Mouse (Mus musculus) adrenal gland, adult (tissue): Measurements from ENCODE around the gene Synm.

Source experiments
- DNase-seq, 2 experiments: peaks; one replicate each; pipeline ENCODE4 v3.0.0; 2022 to 2023; ENCODE audit warnings: low spot score in 1 of 2; ENCODE audit not compliant: inconsistent age in 2 of 2

Gene Synm

DNA sequence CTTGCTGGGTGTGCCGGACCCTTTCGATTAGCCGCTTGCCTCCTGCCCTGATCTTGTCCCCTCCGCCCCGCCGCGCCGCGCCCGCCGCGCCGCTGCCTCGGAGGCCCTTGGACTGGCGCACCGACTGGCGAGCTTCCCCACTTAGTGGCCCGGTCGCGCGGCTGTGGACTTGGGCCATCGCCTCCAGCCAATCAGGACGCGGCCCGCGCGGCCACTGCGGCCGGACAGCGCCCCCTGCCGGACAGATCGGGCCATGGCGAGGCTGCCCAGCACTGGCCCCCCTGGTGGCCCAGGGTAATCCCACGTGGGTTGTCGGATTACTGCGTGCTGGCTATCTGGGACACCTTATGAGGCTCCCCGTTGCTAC is at the start of gene Synm:
Gene Synm, minus strand, starts transcription at position 114 of the 367 bp plus-strand sequence.
- peak; percentile 94 to 98 for DNase-seq

DNA sequence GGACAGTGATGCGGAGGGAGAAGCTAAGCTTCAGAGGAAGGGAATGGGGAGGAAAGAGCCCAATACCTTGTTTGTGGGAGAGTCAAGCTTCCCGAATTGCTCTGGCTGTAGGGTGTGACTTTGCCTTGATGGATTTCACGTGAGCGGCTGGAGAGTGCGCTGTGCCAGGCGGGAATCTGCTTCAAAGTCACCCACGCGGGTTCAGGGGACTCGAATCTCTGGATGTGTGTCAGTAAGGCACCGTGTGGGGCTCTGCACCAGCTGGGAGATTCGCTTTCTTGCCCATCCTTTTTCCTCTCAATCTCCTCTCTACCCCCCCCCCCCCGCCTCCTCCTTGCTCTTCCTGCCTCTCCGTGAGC is 44.3 kb upstream of the Synm start:
- DNase-seq = no peak

DNA sequence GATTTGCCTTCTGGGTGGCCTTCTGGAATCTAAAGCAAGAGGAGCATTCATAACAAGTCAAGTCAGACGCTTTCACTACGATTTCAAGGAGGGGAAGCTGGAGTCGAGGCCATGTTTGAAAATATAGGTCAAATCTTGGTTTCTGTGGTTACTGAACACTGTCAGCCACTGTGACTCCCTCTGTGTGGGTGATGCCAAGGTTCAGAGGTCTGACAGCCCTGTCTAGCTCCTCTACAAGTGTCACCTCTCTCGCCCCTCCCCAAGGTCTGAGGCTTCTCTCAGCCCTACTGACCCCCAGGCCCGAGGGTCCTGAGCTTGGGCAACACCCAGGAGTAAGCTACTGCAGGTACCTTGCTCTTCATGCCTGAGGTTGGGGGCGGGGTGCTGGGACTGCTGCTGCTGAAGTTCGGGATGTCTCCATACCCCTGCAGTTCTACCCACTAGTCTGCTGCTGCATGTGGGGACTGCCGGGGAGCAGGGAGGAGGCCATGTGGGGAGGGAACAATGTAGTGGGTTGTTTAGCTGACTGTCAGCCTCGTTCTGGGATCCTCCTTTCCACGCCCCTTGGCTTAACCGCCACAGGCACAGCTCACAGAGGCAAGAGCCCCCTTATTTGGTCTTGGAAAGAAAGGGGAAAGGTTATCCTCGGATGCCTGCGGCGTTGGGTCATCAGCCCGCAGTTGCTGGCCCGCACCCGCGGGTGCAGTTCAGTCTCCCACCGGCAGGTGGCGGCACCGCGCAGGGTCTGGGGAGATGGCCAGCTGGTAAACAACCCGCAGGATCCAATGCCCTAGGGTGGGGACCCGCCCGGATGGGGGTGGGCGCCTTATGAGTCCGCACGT is 43.7 kb upstream of the Synm start:
- peak; percentile 83 to 96 for DNase-seq

DNA sequence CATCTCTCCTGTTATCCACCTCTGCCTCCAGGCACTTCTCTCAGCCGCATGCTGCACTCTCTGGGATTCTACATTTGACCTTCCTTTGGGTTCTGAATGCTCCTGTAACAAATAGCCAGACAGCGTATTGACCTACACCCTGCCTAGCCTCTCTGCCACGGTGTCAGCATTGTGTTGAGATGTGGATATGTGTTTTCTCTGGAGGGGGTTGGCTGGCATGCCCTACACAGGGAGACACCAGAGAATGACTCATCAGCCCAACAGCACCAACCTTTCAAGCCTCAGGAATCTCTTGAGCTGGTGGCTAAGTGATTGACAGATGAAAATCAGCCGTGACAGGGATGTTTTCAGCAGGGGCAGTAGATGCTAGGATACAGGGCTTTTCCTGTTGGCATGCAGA is 41.5 kb upstream of the Synm start:
- no peak for DNase-seq

DNA sequence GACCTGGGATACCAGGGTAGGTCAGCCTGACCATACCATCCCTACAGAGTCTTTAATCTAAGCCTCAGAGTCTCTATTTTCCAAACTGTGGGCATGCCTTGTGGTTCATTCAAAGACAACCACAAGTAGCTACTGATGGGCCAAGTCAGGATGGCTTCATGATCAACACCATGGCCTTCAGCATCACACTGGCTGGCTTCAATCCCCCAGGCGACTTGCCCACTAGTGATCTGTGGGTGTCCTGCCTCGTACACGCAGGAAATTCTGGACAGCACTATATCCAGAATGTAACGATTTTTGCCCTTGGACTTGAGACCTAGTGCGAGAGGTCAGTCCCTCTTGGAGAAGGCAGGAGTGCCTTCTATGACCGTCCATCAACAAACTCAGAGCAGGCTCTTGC is 41.0 kb upstream of the Synm start:
- no peak for DNase-seq

DNA sequence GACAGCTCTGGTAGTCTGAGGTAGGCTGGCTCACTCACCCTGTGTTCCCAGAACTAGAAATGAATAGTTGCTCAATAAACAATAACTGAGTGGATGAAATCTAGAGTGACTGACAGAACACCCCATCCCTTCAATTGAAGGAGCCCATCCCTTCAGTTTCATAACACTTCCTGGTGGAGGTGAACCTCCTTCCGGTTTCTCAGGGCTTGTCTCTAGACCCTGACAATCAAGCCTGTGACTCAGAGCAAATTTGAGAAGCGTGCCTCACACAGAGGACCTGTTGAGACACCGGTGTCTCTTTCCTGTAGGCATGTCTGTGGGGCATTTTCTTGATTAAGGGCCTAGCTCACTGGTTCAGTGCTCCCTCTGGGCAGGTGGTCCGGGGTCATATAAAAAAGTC is 38.9 kb upstream of the Synm start:
- DNase-seq = no peak

DNA sequence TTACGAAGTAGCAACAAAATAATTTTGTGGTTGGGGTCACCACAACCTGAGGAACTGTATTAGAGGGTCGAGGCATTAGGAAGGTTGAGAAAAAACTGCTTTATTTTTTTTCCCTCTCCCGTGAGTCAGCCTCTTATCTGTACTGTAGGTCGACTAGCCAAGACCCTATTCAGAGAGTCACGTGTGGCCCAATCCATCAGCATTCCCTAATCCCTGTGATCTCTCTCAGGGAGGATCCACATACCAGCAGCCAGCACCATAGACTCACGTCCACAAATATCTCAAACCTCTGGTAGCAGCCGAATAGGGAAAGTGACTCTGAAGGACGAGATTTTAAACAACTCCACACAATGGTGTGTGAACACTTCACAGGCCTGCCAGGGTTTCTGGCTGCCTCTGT is 37.5 kb upstream of the Synm start:
- DNase-seq = peak in 1 of 2 experiments; percentile 42

DNA sequence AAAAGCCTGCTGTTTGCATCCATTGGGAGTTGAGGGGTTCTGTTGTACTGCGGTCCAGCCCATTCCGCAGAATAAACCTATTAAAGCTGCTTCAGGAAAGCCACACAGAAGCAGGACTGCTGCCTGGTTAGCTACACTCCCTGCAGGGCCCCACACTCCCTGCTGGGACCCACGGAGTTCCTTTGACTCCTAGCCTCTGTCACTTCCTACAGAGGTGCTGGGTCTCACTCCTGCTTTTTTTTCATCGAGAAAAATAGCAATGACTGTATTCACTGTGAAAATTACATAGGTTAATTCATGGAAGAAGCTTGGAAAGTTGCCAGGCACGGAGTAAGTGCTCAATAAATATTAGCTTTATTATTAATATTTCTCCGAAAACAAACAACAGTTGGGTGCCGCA is 33.9 kb upstream of the Synm start:
- DNase-seq = no peak

DNA sequence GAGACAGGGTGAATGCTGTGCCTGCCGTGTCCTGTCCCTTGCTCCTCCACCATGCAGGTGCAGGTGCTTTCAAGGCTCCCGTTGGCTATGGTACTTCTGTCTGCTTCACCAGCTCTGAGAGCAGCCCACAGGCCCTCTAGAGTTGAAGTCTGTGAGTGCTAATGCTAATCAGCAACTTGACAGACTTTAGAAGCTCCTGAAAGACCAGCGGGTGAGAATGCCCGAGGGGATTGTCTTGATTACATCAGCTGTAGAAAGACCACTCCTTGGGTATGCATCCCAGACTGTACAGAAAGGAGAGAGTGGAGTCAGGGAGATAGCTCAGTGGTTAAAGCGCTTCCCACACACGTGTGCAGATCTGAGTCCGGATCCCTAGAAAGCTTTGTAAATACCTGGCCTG is 31.7 kb upstream of the Synm start:
- no peak for DNase-seq

DNA sequence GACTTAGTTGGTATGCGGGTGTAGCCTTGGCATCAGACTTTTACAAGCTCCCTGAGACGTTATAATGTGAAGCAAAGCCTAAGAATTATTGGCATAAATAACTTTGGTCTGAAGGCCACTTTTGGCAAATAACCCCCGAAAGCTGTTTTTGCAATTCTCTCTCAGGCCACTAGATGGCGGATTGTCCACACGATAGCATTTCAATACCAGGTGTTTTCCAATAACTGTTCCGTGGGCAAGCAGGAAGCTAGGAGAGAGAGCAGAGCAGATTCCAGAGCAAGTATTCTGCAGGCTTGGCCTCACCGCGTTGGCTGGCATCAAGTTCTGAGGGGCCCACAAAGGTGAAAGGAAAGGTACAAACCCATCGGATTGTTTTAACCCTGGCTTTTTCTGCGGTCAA is 29.2 kb upstream of the Synm start:
- DNase-seq = peak; percentile 68 to 94

DNA sequence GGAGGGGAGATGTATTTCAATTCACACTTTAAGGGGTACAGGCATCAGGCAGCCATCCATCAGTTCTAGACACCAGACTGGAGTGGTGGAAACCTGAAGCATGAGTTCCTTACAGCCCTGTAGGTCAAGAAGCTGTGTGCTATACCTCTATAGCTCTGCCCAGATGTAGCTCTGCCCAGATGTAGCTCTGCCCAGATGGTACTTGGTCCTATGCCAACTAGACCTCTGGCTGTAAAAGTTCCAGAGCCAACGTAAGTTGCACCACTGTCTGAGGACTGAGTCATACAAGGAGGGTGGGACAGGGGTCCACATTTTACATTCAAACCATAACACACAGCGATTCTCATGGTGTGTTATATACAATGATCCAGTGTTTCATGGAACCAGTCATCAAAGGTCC is 28.3 kb upstream of the Synm start:
- peak in 1 of 2 experiments; percentile 33 for DNase-seq

DNA sequence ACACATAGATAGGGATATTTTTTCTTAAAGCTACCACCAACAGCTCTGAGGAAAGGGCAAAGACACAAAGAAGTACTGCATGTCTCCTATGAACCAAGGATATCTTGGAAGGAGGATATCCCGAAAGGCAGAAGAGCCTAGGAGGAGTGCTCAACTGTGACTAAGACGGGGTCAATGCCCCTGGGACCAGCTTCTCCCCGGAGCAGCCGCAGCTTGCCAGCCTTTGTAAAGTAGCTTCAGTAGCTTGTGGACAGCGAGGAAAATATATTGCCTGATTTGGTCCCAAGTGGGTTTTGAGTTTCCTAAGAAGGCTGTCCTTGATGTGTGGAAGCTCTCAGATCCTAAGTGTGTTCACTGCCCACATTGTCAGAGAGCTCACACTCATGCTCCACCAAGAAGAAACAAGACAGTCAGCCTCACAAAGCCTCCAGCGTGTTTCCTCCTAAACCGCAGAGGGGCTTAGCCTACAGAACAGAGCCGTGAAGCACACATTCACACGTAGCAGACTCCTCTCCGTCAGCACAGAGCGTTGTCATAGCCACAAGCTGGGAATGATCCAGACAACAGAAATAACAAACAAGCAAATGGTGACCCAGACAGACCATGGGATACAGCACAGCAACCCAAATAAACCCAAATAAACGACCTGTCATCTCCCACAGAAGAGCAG is 17.2 kb upstream of the Synm start:
- DNase-seq = peak in 1 of 2 experiments; percentile 64

DNA sequence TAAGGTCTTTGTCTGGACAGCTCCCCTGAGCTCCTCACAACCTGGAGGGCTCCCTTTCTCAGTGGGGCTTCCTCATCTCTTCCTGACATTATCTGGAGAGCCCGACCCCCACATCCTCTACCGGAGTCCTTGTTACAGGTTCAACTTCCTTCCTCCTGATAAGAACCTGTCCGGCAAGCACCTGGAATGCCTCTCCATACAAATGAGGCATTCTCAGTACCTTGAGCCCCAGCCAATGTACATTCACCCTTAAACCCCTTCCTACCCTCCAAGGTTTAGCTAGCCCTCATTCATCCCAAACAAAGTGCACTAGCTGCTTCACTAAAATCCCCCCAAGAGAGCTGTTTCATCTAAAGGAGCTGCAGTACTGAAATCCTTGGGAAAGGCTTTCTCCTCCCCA is 16.1 kb upstream of the Synm start:
- no peak for DNase-seq

DNA sequence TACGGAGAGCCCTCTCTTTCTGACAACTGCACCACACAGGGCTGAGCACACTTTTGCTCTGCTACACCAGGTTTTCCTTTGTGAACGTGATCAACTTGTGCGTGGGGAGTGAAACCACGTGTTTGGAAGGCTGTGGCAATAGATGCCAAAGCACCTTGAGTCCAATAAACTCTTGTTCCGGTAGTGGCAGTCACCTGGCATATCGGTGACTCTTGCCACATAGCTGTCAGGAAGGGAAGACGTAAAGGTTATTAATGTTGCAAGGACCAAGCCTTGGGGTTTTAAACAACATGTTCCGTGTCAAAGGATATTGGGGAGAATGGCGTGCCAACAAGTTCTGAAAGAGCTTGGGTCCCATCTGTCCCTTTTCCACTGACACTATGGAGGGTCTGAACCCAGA is 12.7 kb upstream of the Synm start:
- peak in 1 of 2 experiments; percentile 65 for DNase-seq

DNA sequence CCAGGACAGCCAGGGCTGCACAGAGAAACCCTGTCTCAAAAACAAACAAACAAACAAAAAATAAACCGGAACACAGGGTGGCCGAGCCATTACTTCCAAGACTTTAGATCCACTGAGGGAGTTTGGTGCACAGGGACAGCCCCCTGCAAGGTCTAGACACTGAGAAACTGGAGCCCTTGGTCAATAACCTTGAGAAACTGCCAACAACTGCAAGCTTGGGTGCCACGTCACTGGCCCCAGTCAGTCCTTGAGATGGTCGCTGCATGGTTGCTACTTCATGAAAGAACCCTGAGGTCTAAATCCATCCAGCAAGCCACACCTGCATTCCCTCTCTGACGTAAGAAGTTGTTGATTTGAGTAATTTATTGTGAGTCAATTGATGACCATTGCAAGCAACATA is 9.9 kb upstream of the Synm start:
- peak; percentile 87 to 95 for DNase-seq

DNA sequence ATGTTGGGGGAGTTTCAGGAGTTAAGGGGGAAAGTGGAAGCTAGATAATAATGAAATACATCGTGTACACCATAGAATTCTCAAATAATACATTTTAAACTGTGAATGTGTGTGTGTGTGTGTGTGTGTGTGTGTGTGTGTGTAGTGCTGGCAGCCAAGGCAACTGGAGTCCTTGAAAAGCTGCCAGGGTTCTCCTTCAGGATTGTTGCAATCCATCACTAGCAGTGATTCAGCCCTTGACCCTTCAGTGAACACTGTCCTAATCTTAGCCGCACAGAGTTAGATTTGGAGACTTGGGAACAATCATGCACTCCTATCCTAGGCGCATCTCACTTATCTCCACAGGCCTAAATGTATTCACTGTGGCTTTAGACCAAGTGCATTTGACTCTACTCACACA is 8.6 kb upstream of the Synm start:
- DNase-seq = peak; percentile 75 to 91

DNA sequence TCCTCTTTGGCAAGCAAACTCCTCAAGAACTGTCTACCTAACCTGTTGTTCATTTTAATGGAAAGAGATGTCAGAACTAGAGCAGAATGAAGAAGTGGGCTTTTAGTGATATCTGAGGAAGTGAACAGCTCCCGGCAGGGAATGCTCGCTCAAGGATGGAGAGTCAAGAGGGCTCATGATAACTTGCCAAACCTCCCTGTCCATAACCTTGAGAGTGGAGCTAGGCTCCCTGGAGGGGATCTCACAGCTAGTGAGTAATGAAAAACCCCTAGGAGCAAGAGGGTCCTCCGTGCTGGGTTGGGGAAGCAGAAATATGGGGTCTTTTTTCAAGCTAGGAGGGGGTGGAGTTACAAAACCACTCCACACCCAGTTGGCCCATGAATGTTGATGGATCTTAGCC is 4.1 kb upstream of the Synm start:
- peak in 1 of 2 experiments; percentile 77 for DNase-seq

DNA sequence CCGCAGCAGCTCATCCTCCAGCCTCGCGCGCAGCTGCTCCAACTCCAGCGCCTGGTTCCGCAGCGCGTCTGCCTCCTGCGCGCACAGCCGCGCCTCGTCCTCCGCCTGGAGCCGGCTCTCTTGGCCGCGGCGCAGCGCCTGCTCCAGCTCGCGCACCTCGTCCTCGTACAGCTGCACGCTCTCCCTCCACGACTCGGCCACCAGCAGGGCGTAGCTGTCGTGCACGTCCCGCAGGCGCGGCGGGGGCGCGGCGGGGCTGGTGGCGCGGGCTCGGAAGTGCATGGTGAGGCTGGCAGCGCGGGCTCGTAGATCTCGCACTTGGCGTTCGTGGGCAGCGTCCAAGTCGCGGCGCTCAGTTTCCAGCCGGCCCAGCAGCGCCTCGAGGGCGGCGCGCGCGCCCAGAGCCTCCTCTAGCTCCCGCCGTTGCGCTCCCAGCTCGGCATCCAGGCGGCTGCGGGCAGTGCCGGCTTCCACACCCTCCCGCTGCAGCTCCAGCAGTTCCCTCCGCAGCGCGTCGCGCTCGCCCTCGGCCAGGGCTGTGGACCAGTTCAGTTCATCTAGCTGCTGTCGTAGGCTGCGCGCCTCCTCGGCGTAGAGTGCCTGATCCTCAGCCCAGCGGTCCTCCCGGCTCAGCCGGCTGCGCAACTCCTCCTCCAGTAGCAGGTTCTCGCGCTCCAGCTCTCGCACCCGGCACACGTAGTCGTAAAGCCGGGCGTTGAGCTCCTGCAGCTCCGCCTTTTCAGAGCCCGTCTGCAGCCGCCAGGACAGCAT is 499 bp downstream of the Synm start:
- no peak for DNase-seq

DNA sequence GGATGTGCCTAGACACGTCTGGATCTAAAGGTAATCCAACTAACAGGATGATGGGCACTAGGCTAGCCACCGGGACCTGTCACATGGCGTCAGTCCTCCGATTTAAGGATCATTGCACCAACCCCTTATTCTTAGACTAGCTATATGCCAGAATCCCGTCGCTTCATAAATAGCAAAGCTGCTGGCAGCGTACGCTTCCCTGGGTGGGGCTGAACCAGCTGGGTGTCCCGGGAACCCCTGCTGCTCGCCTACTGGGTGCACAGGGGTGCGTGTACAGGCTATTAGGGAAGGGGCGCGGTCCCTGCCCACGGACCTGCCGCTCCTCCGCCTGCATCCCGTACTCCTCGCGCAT is 1.1 kb downstream of the Synm start:
- no peak for DNase-seq

DNA sequence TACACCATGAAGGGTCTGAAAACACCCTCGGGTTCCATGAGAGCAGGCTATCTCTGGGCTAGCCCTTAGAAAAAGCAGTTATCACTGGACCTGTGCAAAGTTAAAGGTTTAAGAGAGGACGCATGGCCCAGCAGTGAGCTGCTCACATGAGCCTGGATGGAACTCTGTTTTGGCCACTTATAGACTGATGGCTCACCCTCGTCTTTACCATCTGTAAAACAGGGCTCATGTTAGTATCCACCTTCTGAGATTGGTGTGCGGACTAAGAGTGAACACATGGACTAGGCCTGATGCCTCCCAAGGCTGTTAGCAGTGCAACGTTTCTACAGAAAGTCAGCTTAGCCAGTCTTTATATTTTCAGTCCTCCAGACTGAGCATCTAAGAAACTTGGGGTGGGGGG is 2.9 kb downstream of the Synm start:
- DNase-seq = no peak

DNA sequence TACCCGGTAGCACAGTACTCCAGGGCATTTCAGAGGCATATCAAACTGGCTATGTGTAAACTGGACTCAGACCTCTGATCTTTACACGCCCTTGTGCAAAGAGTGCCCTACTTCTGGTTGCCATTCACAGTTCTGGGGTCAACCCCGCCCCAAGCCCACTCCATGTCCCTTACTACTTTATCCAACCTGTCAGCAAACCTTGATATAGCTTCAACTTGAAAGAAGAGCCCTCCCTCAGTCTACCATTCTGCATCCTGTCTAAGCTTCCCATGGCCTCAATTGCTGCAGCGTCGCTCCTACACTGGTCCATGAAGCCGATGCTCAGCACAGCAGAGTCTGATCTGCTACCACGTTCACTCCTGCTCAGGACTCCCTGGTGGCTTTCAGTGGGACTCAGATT is 4.2 kb downstream of the Synm start:
- no peak for DNase-seq

DNA sequence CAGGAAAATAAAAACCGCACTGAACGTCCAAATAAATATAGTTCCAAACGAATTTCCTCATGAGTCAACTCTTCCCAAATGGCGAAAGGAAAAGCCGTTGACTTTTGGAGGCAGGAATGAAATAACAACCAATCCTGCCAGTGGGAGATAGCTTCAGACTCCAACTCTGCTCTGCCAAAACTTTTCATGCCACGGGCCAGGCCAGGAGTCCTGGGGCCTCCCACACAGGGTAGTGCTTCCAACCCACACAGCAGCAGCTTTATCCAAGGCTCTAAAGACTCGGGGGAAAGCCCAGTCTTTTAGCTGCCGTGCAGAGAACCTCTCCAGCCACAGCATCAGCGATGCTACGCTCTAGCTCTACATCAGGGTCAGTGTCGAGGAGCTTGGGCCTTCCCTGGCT is 4.9 kb downstream of the Synm start:
- peak in 1 of 2 experiments; percentile 50 for DNase-seq
